Mouse (Mus musculus): ENCODE data around the gene Plbd2. TPM values are rescaled to one million over a fixed set of nuclear protein-coding genes. Genes with fewer than 3 reads are reported as not detected.

Plbd2 gene
- 10 to 100 TPM; 55.8 to 56.5 TPM for total RNA-seq (2021)
- long read RNA-seq, full-length matches to known transcripts, result 28 of 55 reads
- long read RNA-seq, partial matches to known transcripts, result 8 of 55 reads
- long read RNA-seq, other reads (novel, unspliced or antisense), result 19 of 55 reads

- peak; percentile 48 to 84 for DNase-seq (ENCODE audit: low spot score in 2 of 2)
Measured at GRCm38 (mm10) chr5:120503144-120503795, at the start of gene Plbd2. TSS of gene Plbd2 (minus strand) at chr5:120503625.

- DNase-seq (ENCODE audit: low spot score in 2 of 2), result peak in 1 of 2 experiments; percentile 67
Measured at GRCm38 (mm10) chr5:120550673-120551072, 47.2 kb upstream of the Plbd2 start.

GRCm38 (mm10) chr5:120550137-120550536 lies 46.7 kb upstream of the Plbd2 start:
- no peak for DNase-seq (ENCODE audit: low spot score in 2 of 2)

GRCm38 (mm10) chr5:120548236-120548850 lies 44.9 kb upstream of the Plbd2 start:
- no peak for DNase-seq (ENCODE audit: low spot score in 2 of 2)

- DNase-seq (ENCODE audit: low spot score in 2 of 2), result no peak
Measured at GRCm38 (mm10) chr5:120536632-120537031, 33.2 kb upstream of the Plbd2 start.

GRCm38 (mm10) chr5:120536046-120536445 lies 32.6 kb upstream of the Plbd2 start:
- DNase-seq (ENCODE audit: low spot score in 2 of 2), result peak in 1 of 2 experiments; percentile 43

GRCm38 (mm10) chr5:120534686-120535075 lies 31.3 kb upstream of the Plbd2 start:
- DNase-seq (ENCODE audit: low spot score in 2 of 2), result no peak

- no peak for DNase-seq (ENCODE audit: low spot score in 2 of 2)
Measured at GRCm38 (mm10) chr5:120534071-120534685, 30.8 kb upstream of the Plbd2 start.

- no peak for DNase-seq (ENCODE audit: low spot score in 2 of 2)
Measured at GRCm38 (mm10) chr5:120531631-120532030, 28.2 kb upstream of the Plbd2 start.

GRCm38 (mm10) chr5:120527296-120527964 lies 24.0 kb upstream of the Plbd2 start:
- no peak for DNase-seq (ENCODE audit: low spot score in 2 of 2)

- no peak for DNase-seq (ENCODE audit: low spot score in 2 of 2)
Measured at GRCm38 (mm10) chr5:120526311-120526710, 22.9 kb upstream of the Plbd2 start.

- no peak for DNase-seq (ENCODE audit: low spot score in 2 of 2)
Measured at GRCm38 (mm10) chr5:120525737-120526136, 22.3 kb upstream of the Plbd2 start.

GRCm38 (mm10) chr5:120524736-120525135 lies 21.3 kb upstream of the Plbd2 start:
- DNase-seq (ENCODE audit: low spot score in 2 of 2), result no peak

GRCm38 (mm10) chr5:120522649-120523048 lies 19.2 kb upstream of the Plbd2 start:
- no peak for DNase-seq (ENCODE audit: low spot score in 2 of 2)

- no peak for DNase-seq (ENCODE audit: low spot score in 2 of 2)
Measured at GRCm38 (mm10) chr5:120517552-120517951, 14.1 kb upstream of the Plbd2 start.

- no peak for DNase-seq (ENCODE audit: low spot score in 2 of 2)
Measured at GRCm38 (mm10) chr5:120516221-120516984, 13.0 kb upstream of the Plbd2 start.

GRCm38 (mm10) chr5:120515451-120515850 lies 12.0 kb upstream of the Plbd2 start:
- DNase-seq (ENCODE audit: low spot score in 2 of 2), result no peak

- no peak for DNase-seq (ENCODE audit: low spot score in 2 of 2)
Measured at GRCm38 (mm10) chr5:120514754-120515153, 11.3 kb upstream of the Plbd2 start.

- no peak for DNase-seq (ENCODE audit: low spot score in 2 of 2)
Measured at GRCm38 (mm10) chr5:120514031-120514677, 10.7 kb upstream of the Plbd2 start.

GRCm38 (mm10) chr5:120512911-120513555 lies 9.6 kb upstream of the Plbd2 start:
- DNase-seq (ENCODE audit: low spot score in 2 of 2), result no peak

Measured in layer of hippocampus, adult 18-20 months (tissue).